Mouse (Mus musculus) layer of hippocampus, adult 2 months (tissue): ENCODE data around the gene Ltbp1. TPM values are rescaled to one million over a fixed set of nuclear protein-coding genes. Genes with fewer than 3 reads are reported as not detected.

Experiments used
- DNase-seq, 2 experiments: peaks; one replicate each; pipeline ENCODE4 v3.0.0; 2022; ENCODE audit warnings: low spot score in 2 of 2
- H3K27ac ChIP-seq: fragments of 200-600 bp; 2 replicates; pipeline ENCODE4 v1.8.1; 2022
- H3K4me3 ChIP-seq: fragments of 200-600 bp; 2 replicates; pipeline ENCODE4 v1.8.1; 2022; ENCODE audit warnings: mild to moderate bottlenecking
- CTCF ChIP-seq: fragments of 200-600 bp; conservative IDR thresholded peaks from 2 replicates; pipeline ENCODE4 v1.8.1; 2022; ENCODE audit warnings: antibody characterized with exemption, mild to moderate bottlenecking, moderate library complexity
- total RNA-seq, 2 experiments: library from RNA; stranded (reverse); gene quantifications; 2 replicates each; pipeline ENCODE4 v1.2.3; 2021

The Ltbp1 gene
- total RNA-seq, 2 experiments from 2014 or later, result 6.3 to 7.4 TPM

DNA sequence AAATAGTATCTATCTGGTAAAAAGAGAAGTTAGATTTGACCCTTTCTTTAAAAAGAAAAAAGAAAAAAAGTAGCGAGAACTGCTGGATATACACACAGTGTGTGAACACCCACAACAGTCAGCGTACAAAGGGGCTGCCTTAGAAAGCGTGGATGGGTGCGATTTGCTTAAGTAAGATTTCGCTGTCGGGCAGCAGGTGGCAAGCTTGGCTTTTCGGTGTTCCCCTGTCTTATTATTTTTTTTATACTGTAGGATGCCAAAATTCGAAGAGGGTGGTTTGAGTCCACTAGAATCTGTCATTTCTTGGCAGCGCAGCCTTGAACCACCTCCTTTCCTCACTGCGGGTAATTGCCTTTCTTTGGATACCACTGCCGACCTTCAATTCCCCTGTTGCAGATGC, 83.4 kb downstream of the Ltbp1 start:
- TF ChIP-seq CTCF, result peak; percentile 71
- DNase-seq, result peak; percentile 31 to 45
- Histone ChIP-seq H3K27ac (no peak overlapping the region), H3K4me3 (no peak overlapping the region)

DNA sequence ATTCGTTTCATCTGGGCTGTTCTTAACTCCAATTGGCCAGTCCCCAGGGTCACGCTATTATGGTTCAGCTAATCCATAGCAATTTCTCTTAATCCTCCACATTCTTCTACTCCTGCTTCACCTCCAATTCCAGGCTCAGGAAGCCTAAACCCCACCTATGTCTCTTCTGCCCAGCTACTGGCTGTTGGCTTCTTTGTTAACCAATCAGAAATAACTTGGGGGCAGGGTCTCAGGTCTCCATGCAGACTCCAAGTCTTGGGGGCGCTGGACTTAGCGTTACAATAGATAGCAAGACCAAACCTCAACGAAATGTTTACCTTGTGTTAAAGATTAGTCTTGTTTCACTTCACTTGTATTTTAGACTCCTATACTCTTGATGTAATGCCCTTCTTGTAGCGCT, 85.2 kb downstream of the Ltbp1 start:
- H3K4me3 ChIP-seq, result no peak overlapping the region
- H3K27ac ChIP-seq, result no peak overlapping the region
- TF ChIP-seq CTCF, result no peak
- DNase-seq, result no peak

DNA sequence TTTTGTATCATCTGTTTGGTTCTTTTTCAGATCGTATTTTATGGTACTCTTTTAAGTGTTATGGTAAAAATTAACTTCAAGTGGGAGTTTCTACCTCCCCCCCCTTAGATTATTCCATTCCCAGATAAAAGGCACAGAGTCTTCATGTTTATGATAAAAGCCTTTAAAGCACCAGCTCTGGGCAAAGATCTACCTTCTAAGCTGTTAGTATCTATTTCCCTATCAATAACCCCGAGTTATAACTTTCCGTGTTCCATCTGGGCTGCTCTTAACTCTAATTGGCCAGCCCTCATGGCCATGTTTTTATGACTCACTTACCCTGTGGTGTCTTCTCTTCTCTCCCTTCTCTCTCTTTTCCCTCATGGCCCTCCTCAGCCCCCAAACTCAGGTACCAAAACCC, 88.2 kb downstream of the Ltbp1 start:
- TF ChIP-seq CTCF, result no peak
- DNase-seq, result no peak
- Histone ChIP-seq H3K4me3 (no peak overlapping the region), H3K27ac (no peak overlapping the region)

DNA sequence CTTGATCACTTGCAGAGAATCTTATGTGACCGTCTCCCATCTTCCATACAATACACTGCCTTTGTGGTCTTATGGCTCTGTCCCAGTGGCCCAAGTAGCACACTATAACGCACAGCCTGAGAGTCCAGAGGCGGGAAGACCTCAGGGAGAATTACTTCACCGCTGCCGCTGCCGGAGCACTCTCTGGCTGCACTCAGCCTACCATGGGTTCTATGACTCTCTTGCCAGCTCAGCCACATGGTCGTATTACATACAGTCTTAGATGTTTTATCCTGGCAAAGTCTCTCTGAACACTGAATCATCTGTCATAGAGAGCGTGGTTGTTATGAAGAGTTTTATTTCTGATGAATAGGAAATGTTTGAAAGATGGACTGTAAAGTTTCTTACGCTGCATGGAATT, 89.2 kb downstream of the Ltbp1 start:
- H3K4me3 ChIP-seq, result no peak overlapping the region
- H3K27ac ChIP-seq, result no peak overlapping the region
- DNase-seq, result no peak
- TF ChIP-seq CTCF, result no peak

DNA sequence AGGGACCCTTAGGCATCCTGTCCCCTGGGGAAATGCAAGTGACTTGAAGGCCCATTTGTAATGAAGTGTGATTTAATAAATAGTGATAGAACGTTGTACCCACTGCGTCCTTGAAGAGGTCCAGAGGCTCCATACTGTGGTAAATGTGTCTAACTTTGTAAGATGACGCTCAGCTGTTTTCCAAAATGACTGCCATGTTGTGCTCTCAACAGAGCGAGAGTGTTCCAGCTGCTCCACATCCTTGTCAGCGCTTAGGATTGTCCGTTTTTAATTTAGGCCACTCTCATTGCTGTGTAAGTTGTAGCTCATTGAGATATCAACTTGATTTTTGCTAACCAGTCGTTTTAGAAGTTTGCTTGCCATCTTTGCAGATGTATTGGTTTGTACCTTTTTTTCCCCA, 91.4 kb downstream of the Ltbp1 start:
- Histone ChIP-seq H3K27ac (no peak overlapping the region), H3K4me3 (no peak overlapping the region)
- TF ChIP-seq CTCF, result no peak
- no peak for DNase-seq

DNA sequence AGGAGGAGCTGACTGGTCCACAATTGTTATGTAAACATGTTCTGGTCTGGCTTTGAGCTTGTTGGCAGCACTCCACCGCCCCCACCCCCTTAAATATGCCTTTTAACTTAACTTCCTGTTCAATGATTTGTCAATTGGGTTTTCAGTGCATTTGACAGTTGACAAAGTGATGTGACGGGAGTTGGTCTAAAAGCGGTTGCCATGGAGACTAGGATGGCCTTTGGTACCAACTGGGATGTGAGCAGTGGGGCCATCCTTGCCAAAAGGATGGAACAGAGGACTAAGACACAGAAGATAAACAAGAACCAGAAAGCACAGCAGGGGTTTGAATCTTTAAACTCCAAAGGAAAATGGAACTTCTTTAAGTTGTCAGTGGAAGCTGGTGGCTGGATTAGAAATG, 92.0 kb downstream of the Ltbp1 start:
- Histone ChIP-seq H3K4me3 (no peak overlapping the region), H3K27ac (no peak overlapping the region)
- TF ChIP-seq CTCF, result no peak
- DNase-seq, result no peak

DNA sequence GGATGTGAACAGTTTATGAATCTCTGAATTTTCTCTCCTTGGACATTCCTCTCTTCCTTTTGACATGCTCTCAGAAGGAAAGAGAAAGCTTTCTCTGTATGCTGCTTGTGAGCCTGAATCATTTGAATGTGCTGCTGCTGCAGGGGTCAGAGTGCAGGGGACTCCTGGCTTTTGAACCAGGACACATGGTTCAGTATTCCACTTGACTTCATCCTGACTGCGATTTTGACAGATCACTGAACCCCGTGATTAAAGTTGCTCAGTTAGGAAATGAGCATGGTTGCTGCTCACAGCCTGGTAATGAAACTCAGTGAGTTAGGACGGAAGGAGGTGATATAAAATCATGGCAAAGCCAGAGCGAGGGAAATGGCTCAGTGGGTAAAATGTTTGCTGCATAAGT, 95.8 kb downstream of the Ltbp1 start:
- TF ChIP-seq CTCF, result no peak
- no peak overlapping the region for H3K4me3 ChIP-seq
- no peak for DNase-seq
- H3K27ac ChIP-seq, result no peak overlapping the region

DNA sequence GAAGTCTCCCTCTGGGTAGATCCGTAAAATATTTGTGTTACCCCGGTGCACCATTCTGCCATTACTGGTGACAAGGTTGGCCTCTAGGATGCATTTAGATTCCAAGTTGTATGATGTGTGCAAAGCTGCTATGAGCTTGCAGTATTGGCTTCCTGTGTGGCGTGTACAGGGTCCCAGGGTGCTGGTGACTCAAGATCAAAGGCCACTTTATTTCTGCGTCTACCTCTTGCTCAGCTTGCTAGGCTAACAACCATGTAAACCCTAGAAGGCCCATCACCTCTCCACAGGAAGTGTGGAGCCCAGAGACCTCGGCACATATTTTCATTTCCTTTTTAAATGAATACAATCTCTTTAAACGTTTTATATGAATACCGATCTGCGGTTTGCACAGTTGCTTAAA, 96.6 kb downstream of the Ltbp1 start:
- DNase-seq, result no peak
- no peak overlapping the region for H3K27ac ChIP-seq
- no peak overlapping the region for H3K4me3 ChIP-seq
- no peak for TF ChIP-seq CTCF

DNA sequence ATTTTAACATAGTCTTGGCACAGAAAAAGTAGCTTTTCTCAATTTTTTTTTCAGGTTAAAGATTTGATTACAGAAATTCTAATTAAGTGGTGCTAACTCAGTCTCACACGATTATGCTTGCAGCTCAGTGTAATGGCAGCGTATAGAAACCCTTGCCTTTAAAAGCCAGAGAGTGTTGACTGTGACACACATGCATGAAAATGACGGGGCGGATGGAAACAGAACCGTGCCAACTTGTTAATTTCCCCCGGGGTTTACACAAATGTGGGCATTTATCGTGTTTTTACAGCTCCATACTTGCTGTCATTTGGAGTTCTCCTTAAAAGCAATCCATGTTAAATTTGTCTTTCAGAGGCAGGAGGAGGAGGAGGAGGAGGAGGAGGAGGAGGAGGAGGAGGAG, 102.0 kb downstream of the Ltbp1 start:
- Histone ChIP-seq H3K4me3 (no peak overlapping the region), H3K27ac (no peak overlapping the region)
- no peak for TF ChIP-seq CTCF
- DNase-seq, result no peak

DNA sequence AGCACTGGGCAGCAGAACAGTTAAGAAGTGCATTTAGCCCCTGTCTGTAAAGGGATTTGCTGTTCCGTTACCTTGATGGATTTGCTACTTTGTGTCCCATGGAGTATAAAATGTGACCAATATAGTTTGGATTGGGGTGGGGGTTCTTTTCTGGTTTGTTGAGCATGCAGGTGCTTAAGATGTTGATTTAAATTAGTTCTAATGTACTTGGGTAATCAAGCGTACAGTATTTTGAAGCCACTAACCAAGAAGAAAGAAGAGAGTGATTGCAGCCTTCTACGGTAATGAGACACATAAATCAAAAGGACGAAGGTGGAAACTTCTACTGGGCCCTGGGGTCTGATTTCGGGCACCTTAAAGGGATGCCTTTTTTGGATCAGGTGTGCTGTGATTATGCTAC, 102.5 kb downstream of the Ltbp1 start:
- H3K27ac ChIP-seq, result no peak overlapping the region
- DNase-seq, result no peak
- TF ChIP-seq CTCF, result no peak
- no peak overlapping the region for H3K4me3 ChIP-seq

DNA sequence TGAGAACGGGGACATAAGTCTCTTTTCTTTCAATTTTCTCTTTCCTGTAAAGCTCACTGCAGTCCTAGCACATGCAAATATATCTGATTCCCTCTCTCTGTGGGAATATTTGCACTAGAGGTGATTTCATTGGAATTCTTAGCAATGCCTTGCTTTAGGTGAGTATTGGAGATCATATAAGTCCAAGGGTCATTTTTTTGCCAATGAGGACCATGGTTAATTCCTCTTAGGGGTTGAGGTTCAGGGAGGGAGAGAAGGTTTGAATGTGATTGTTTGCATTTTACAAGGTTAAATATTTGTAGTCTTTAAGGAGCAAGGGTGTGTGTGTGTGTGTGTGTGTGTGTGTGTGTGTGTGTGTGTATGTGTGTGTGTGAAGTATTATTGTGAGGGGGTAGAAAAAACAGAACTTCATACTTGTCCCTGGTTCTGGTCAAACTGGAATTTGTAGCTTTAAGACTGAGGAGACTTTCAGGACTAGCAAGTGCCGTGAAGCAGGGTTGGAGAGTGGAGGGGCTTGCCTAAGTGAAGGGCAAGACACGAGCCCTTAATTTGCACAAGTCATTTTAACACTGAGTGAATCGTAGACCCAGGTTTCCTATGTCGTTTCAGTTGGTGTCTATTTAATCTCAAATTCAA, 103.8 kb downstream of the Ltbp1 start:
- H3K4me3 ChIP-seq, result no peak overlapping the region
- DNase-seq, result no peak
- H3K27ac ChIP-seq, result no peak overlapping the region
- TF ChIP-seq CTCF, result no peak

DNA sequence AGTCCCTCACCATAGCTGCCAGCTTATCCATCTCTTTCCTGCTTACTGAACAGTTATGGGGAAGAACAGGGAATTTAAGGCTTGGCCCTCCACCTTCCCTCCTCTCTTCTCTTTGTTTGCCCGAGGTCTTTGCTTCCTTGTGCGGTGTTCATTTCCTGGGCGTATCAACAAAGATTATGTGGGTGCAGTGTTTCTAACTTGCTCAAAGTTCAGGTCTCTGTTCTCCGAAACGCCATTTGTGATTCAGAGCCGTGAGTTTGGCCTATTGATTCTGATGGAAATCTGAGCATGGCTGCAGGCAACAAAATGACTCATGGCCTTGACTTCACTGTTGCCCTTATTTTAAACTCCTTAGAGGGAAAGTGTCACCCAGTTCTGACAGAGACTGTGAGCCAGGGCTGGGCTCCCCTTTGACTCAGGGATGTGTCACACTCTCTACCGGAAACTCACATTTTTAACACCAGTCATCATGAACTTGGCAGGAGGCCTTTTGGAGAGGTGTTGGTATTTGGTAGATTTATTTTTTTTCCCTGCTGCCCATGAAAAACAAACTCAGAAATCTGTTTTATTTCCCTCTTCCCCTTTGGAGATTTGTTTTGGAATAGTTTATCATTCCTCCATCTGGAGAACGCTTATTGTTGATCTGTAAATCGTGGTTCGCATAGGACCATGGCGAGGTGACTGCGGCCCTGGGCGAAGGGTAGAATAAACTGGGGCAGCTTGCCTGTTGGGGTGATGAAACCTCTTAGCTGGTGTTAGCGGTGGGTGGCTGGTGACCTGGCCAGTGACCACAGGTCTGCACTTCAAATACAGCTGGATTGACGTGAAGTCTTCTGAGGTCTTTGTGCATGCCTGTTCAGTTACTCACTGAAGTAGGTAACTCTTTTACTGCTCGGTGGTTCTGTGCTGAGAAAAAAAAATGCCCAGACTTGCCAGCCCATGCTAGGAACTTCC, 105.2 kb downstream of the Ltbp1 start:
- no peak for DNase-seq
- no peak overlapping the region for H3K4me3 ChIP-seq
- H3K27ac ChIP-seq, result no peak overlapping the region
- no peak for TF ChIP-seq CTCF

DNA sequence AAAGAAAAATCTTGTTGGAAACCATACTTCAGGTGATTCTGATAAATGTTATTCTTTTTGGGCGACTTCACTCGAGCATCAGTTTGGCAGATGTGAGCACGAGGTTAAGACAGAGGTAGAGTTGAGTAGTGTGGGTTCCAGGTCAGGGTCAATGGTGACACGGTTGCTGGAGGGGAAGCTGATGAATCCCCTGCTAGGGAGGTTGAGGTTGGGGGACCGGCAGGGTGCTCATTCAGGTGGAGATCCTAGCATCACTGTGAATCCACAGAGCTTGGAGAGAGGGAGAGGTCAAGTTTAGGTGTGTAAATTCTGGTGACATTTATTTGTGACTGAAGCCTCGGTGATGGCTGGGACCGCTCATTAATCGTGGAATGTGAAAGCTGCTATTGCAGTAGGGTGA, 110.2 kb downstream of the Ltbp1 start:
- H3K27ac ChIP-seq, result no peak overlapping the region
- DNase-seq, result no peak
- H3K4me3 ChIP-seq, result no peak overlapping the region
- TF ChIP-seq CTCF, result no peak

DNA sequence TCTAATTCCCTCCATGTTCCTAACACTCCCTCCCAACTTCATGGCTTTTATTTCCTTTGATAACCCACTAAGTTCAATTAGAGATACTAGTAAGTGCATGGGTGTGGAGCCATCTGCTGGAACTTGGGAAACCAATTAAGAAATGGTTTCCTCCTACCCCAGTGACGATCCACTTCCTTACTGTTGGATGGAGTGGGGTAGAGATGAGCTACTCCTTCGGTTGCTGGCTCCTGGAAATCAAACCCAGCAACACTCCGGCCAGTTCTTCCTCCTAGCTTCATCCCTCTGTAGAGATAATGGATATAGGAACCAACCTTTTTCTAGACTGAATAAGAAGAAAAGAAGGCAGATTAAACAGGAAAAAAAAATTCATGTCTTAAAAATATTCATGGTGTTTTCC, 113.5 kb downstream of the Ltbp1 start:
- DNase-seq, result no peak
- 0 out of 2 replicates have a peak, but pooled peaks have one; percentile 18 for TF ChIP-seq CTCF

More for the DNA sequence above, 113.5 kb downstream of the Ltbp1 start:
- no peak overlapping the region for H3K27ac ChIP-seq
- no peak overlapping the region for H3K4me3 ChIP-seq
